Mouse (Mus musculus) lung, postnatal 0 days (tissue): ENCODE results near the gene Fstl4.

ENCODE experiments used
- CTCF ChIP-seq: IDR thresholded peaks from 2 replicates; pipeline ENCODE4 v1.5.1; 2016; ENCODE audit warnings: antibody characterized with exemption, mild to moderate bottlenecking
- EP300 ChIP-seq: IDR thresholded peaks from 2 replicates; pipeline ENCODE4 v1.6.1; 2016; ENCODE audit warnings: antibody characterized with exemption, mild to moderate bottlenecking, control low read depth

DNA sequence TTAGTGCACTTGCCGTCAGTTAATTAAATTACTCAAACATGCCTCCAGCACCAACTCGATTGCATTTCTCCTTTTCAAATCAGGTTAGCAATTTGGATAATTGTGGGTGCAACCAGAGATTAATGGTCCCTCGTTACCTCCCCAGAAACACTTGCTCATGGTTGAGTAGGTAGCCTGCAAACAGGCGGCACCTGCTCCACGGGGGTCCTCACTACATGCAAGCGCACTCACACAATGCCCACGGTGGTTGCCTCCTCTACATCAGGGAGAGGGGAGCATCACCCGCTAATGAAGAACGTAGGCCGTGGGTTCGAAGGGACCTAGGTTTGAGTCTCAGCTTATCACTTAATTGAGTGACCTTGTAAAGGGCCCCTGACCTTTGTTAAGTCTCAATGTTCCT is 371.9 kb downstream of the Fstl4 start:
- TF ChIP-seq EP300 (no peak), CTCF (no peak)
